Mouse (Mus musculus): ENCODE results near the gene Prr18. TPM values are rescaled to one million over a fixed set of nuclear protein-coding genes. Genes with fewer than 3 reads are reported as not detected.
A peak's percentile ranks its signal among the peaks of the same experiment; 100 is the strongest.
"Not testable (repeated sequence)": the region's sequence is repeated elsewhere in the genome, so short reads cannot be mapped to it uniquely, and the experiment has no call there.

Gene Prr18
- total and polyA plus RNA-seq, 2 experiments from 2014 or later = 15.6 to 24.0 TPM

DNA sequence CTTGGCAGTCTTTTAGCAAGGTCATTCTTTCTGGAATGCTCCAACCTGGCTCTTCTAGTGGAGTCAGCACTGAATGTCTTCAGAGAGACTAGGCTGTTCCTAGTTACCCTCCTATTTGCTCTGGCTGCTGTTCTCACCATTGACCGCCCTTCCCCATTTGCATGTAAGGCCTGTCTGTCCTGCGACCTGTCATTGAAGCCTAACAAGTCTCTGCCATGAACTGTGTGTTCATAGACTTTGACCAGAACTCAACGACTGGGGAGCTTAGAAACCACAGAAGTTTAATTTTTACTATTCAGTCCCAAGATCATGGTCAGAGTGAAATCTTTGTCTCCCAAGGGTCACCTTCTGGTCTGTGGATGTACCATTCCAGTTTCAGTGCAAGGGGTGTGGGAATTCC is 23.3 kb upstream of the Prr18 start:
- no peak for DNase-seq
- Histone ChIP-seq H3K9me3 (ENCODE audit: low read length) (no peaks in the 10 kb centered on the region), H3K9ac (no peak overlapping the region), H3K4me1 (ENCODE audit: insufficient read depth) (peaks cover 15% of the 10 kb centered on the region), H3K27ac (ENCODE audit: low read depth, low read length) (no peak overlapping the region), H3K4me3 (ENCODE audit: low read depth, low read length) (no peak overlapping the region), H3K27me3 (ENCODE audit: insufficient read depth, low read length) (no peaks in the 10 kb centered on the region), H3K4me2 (ENCODE audit: low read depth) (no peak overlapping the region), H3K36me3 (ENCODE audit: insufficient read depth) (peaks cover 4% of the 10 kb centered on the region; the same call in 1 of the 2 replicates)
- WGBS = 96% methylated on average over 3 of the region's 3 CpGs
- TF ChIP-seq CTCF (IDR thresholded peaks at IDR 0.05; ENCODE audit: low read depth) = no peak
- no peak for ATAC-seq

DNA sequence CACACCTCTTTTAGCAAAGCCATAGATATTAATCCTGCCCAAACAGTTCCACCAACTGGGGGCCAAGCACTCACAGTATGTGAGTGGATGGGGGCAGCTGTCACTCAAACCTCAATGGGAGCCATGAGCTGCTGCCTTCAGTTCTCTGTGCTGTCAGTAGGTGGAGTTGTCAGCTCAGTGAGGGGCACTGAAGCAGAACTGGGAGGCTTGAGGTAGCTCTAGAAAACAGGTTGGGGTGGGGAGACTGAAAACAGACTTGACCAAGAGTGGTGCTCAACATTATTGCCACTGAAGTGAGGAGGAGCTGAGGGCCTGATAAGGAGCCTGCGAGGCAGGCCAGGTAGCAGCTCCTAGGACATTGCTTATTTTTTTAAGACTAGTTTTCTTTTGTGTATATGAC is 21.0 kb upstream of the Prr18 start:
- Histone ChIP-seq H3K4me2 (ENCODE audit: low read depth) (no peak overlapping the region), H3K27ac (ENCODE audit: low read depth, low read length) (no peak overlapping the region), H3K36me3 (ENCODE audit: insufficient read depth) (peaks cover 6% of the 10 kb centered on the region), H3K4me3 (ENCODE audit: low read depth, low read length) (no peak overlapping the region), H3K9ac (no peak overlapping the region), H3K27me3 (ENCODE audit: insufficient read depth, low read length) (no peaks in the 10 kb centered on the region), H3K4me1 (ENCODE audit: insufficient read depth) (peaks cover 13% of the 10 kb centered on the region), H3K9me3 (ENCODE audit: low read length) (no peaks in the 10 kb centered on the region)
- peak; percentile 71 for TF ChIP-seq CTCF (IDR thresholded peaks at IDR 0.05; ENCODE audit: low read depth)
- ATAC-seq (peak; percentile 47; the same call in 1 of the 2 replicates), DNase-seq (peak; percentile 35)
- 90% methylated on average over 1 of the region's 1 CpGs for WGBS

DNA sequence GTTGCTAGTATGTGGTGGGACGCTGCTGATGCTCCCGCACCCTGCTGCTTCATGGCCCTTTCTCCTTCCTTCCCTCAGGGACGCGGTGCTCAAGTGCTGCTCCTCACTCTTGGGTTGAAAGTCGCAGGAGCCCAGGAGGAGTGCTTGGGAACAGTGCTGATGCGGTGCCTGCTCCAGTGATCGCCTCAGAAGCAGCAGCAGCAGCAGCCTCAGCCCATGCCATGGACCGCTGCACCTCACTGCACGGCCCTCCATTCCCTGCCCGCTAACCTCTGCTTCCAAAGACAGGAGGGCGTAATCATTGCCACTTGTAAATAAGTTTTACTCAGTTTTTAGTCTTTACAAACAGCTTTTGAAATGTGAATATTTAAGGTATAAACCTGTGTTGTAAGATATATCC is 10.4 kb upstream of the Prr18 start:
- WGBS = 90% methylated on average over 10 of the region's 11 CpGs
- not testable (repeated sequence) for ATAC-seq; H3K27ac ChIP-seq (ENCODE audit: low read depth, low read length); H3K4me3 ChIP-seq (ENCODE audit: low read depth, low read length); H3K4me2 ChIP-seq (ENCODE audit: low read depth); H3K27me3 ChIP-seq (ENCODE audit: insufficient read depth, low read length); H3K4me1 ChIP-seq (ENCODE audit: insufficient read depth); H3K9me3 ChIP-seq (ENCODE audit: low read length); H3K9ac ChIP-seq; DNase-seq
- peaks cover 34% of the 10 kb centered on the region for H3K36me3 ChIP-seq (ENCODE audit: insufficient read depth)

DNA sequence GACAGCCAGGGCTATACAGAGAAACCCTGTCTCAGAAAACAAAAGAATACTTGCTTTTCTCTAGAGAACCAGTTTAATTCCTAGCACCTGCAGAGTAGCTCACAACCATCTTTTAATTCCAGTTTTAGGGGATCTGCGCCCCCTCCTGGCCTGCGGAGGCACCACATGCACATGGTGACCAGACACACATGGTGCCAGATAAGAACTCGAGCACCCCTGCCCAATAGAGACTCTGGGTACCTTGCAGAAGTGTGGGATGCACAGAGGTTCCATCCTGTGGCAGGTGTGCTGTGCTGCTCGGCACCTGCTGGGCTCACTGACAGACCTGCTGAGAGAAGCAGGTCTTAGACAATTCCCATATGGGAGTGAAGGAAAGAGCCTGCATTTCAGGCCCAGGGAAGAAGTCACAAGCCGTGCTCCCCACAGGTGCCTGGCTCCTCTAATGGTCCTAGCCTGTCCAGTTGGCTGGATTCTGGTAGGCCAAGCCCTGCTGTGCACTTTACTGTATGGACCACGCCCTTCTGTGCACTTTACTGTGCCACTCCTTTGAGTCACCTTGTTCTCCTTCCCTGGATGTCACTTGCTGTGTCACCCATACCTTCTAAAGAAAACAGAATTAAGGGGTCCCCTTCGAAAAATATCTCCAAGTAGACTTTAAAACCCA is 8.6 kb upstream of the Prr18 start:
- WGBS = 68% methylated on average over 7 of the region's 7 CpGs
- Histone ChIP-seq H3K36me3 (ENCODE audit: insufficient read depth) (peaks cover 24% of the 10 kb centered on the region), H3K27me3 (ENCODE audit: insufficient read depth, low read length) (no peaks in the 10 kb centered on the region), H3K9me3 (ENCODE audit: low read length) (no peaks in the 10 kb centered on the region), H3K4me3 (ENCODE audit: low read depth, low read length) (no peak overlapping the region), H3K27ac (ENCODE audit: low read depth, low read length) (no peak overlapping the region), H3K4me2 (ENCODE audit: low read depth) (no peak overlapping the region), H3K9ac (no peak overlapping the region), H3K4me1 (ENCODE audit: insufficient read depth) (no peaks in the 10 kb centered on the region)
- peak; percentile 43 for TF ChIP-seq CTCF (IDR thresholded peaks at IDR 0.05; ENCODE audit: low read depth)
- DNase-seq = no peak
- no peak for ATAC-seq

- H3K4me3 ChIP-seq (ENCODE audit: low read depth, low read length) = no peak overlapping the region
- no peak for TF ChIP-seq CTCF (IDR thresholded peaks at IDR 0.05; ENCODE audit: low read depth)
- no peak overlapping the region for H3K27ac ChIP-seq (ENCODE audit: low read depth, low read length)
- H3K36me3 ChIP-seq (ENCODE audit: insufficient read depth) = peaks cover 13% of the 10 kb centered on the region
- H3K4me2 ChIP-seq (ENCODE audit: low read depth) = no peak overlapping the region
- no peak for ATAC-seq
- DNase-seq = no peak
- WGBS = 78% methylated on average over 5 of the region's 5 CpGs
- H3K9me3 ChIP-seq (ENCODE audit: low read length) = no peaks in the 10 kb centered on the region
- no peak overlapping the region for H3K9ac ChIP-seq
- no peaks in the 10 kb centered on the region for H3K4me1 ChIP-seq (ENCODE audit: insufficient read depth)
- H3K27me3 ChIP-seq (ENCODE audit: insufficient read depth, low read length) = no peaks in the 10 kb centered on the region
Observed at GRCm38 (mm10) chr17:8330602-8331001, 6.7 kb upstream of the Prr18 start.

DNA sequence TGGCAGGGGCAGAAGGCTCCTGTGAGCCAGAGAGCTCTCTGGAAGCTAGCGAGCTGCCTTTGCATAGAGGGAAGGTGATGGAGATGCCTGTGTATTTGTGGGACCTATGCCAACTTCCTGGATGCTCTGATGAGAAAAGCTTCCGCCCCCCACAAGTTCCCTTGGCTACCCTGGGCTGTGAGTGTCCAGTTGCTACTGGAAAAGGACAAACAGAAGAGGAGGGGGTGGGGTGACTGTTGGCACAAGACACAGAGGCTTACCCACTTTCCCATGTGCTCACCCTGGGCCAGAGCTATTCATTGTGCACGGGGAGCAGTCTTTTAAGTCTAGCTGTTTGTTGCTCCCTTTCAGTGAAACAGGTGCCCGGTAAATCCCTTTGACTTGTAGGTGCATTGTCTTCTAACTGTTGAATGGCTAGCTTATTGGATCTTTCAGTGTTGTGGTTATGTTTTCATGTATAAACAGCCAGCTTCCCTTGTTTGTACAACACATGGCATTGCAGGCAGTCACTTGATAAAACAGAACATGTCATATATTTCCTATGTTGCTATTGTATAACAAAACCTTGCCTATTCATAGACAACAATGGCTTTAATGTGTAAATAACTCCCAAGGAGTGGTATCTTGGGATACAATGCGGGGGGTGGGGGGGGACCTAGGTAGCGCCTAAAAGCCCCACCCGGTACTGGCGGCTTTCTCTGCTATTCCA is 2.6 kb downstream of the Prr18 start:
- Histone ChIP-seq H3K9ac (peak overlapping the region; percentile 97), H3K4me3 (ENCODE audit: low read depth, low read length) (peak overlapping the region; percentile 77), H3K4me1 (ENCODE audit: insufficient read depth) (peaks cover 29% of the 10 kb centered on the region), H3K4me2 (ENCODE audit: low read depth) (peak overlapping the region; percentile 99), H3K36me3 (ENCODE audit: insufficient read depth) (no peaks in the 10 kb centered on the region), H3K27ac (ENCODE audit: low read depth, low read length) (peak overlapping the region; percentile 89), H3K9me3 (ENCODE audit: low read length) (no peaks in the 10 kb centered on the region), H3K27me3 (ENCODE audit: insufficient read depth, low read length) (no peaks in the 10 kb centered on the region)
- 12% methylated on average over 8 of the region's 8 CpGs for WGBS
- peak; percentile 45 for ATAC-seq
- no peak for TF ChIP-seq CTCF (IDR thresholded peaks at IDR 0.05; ENCODE audit: low read depth)
- peak; percentile 75 for DNase-seq
